30 mouse cellular contexts compared by ENCODE assay signal in genomic region chr4:119002512-119002911, GRCm38 (mm10). TPM values are rescaled to one million over a fixed set of nuclear protein-coding genes. Genes with fewer than 3 reads are reported as not detected.
DNase-seq lines count a peak whose midpoint lies in the region; ATAC-seq and TF ChIP-seq lines count a peak whose summit lies in the region.
"Had no signal": no experiment of that assay in that cellular context is flagged by ENCODE, and none has a peak within 500 bp of the region (broad histone marks: within the 10 kb centered on the region; RNA-seq: fewer than 3 reads in every experiment).

No protein-coding gene starts in this region.

- no peak overlapping the region for H3K4me2 ChIP-seq in heart, postnatal 0 days (ENCODE audit: low read depth, low read length)
- H3K4me2 ChIP-seq: embryonic facial prominence, embryonic 13.5 days; forebrain, embryonic 12.5 days; forebrain, embryonic 15.5 days; heart, embryonic 11.5 days; hindbrain, embryonic 13.5 days; intestine, embryonic 15.5 days had no signal

- H3K9me3 ChIP-seq in heart, postnatal 0 days (replicated peaks; ENCODE audit: control insufficient read depth, low read length), result no peaks in the 10 kb centered on the region
- no peaks in the 10 kb centered on the region for H3K9me3 ChIP-seq in heart, embryonic 10.5 days
- H3K9me3 ChIP-seq: embryonic facial prominence, embryonic 10.5 days; embryonic facial prominence, embryonic 13.5 days; forebrain, embryonic 12.5 days; forebrain, embryonic 15.5 days; G1E; hindbrain, embryonic 10.5 days; hindbrain, embryonic 13.5 days; intestine, embryonic 15.5 days had no signal

- no peak for TF ChIP-seq EP300 in heart, postnatal 0 days (IDR thresholded peaks at IDR 0.05; ENCODE audit: low read depth)

- DNase-seq in heart, postnatal 0 days (ENCODE audit: low spot score), result no peak
- no peak for DNase-seq in heart, embryonic 10.5 days (ENCODE audit: low spot score)
- DNase-seq in 416B (ENCODE audit: low read depth) (peak; percentile 33), A20 (ENCODE audit: low read depth, low spot score) (peak; percentile 68)
- peak; percentile 62 for DNase-seq in splenic B cell, adult 2 months (ENCODE audit: low read depth, low spot score)
- DNase-seq in cerebellum, postnatal 14 days, result no peak
- DNase-seq: adrenal gland, adult 2 months; adrenal gland, postnatal 14 days; cerebellum, adult 11 months; cerebellum, adult 2 months; cerebellum, adult 9-11 months; embryo, embryonic 11 days; gastrocnemius, postnatal 25 days; heart, adult 2 months; heart, postnatal 36 days; kidney, adult 11 months had no signal

- no peak for ATAC-seq in heart, postnatal 0 days (ENCODE audit: insufficient read depth, low read depth)
- ATAC-seq: forebrain, embryonic 15.5 days; hindbrain, embryonic 16.5 days; intestine, embryonic 15.5 days had no signal

- no peaks in the 10 kb centered on the region for H3K4me1 ChIP-seq in heart, postnatal 0 days (ENCODE audit: control insufficient read depth, insufficient read depth)
- peaks cover 30% of the 10 kb centered on the region for H3K4me1 ChIP-seq in heart, embryonic 10.5 days
- H3K4me1 ChIP-seq: embryonic facial prominence, embryonic 10.5 days; embryonic facial prominence, embryonic 13.5 days; forebrain, embryonic 12.5 days; forebrain, embryonic 15.5 days; hindbrain, embryonic 13.5 days; intestine, embryonic 15.5 days had no signal

- H3K27ac ChIP-seq in heart, postnatal 0 days (ENCODE audit: low read depth), result 0 out of 2 replicates have a peak overlapping the region, but pooled peaks have one; percentile 52
- H3K27ac ChIP-seq in heart, embryonic 10.5 days, result no peak overlapping the region
- H3K27ac ChIP-seq: embryonic facial prominence, embryonic 10.5 days; embryonic facial prominence, embryonic 13.5 days; forebrain, embryonic 12.5 days; forebrain, embryonic 15.5 days; heart, adult 2 months; hindbrain, embryonic 10.5 days; hindbrain, embryonic 13.5 days; intestine, embryonic 15.5 days had no signal

- H3K27me3 ChIP-seq in heart, postnatal 0 days (ENCODE audit: control insufficient read depth, insufficient read depth, low read length), result no peaks in the 10 kb centered on the region
- no peaks in the 10 kb centered on the region for H3K27me3 ChIP-seq in heart, embryonic 10.5 days (ENCODE audit: insufficient read depth, poor library complexity, severe bottlenecking)
- H3K27me3 ChIP-seq in splenic B cell, adult 2 months (ENCODE audit: control insufficient read depth, insufficient read depth, low read length, poor library complexity, severe bottlenecking), result no peaks in the 10 kb centered on the region
- H3K27me3 ChIP-seq: CH12.LX; embryonic facial prominence, embryonic 13.5 days; forebrain, embryonic 15.5 days; intestine, embryonic 15.5 days had no signal

- H3K4me3 ChIP-seq in heart, postnatal 0 days (ENCODE audit: low read depth, low read length), result no peak overlapping the region
- H3K4me3 ChIP-seq in heart, embryonic 10.5 days, result no peak overlapping the region
- H3K4me3 ChIP-seq: embryonic facial prominence, embryonic 10.5 days; embryonic facial prominence, embryonic 13.5 days; erythroblast, embryonic 14.5 days; forebrain, embryonic 12.5 days; forebrain, embryonic 15.5 days; heart, adult 2 months; hindbrain, embryonic 10.5 days; hindbrain, embryonic 13.5 days; intestine, embryonic 15.5 days had no signal

- no peak for TF ChIP-seq CTCF in heart, postnatal 0 days (IDR thresholded peaks at IDR 0.05; ENCODE audit: low read depth)

- no peaks in the 10 kb centered on the region for H3K36me3 ChIP-seq in heart, postnatal 0 days (replicated peaks; ENCODE audit: control insufficient read depth, insufficient read depth, low read length)
- no peaks in the 10 kb centered on the region for H3K36me3 ChIP-seq in heart, embryonic 10.5 days
- H3K36me3 ChIP-seq in splenic B cell, adult 2 months (ENCODE audit: control insufficient read depth, insufficient read depth, low read length, poor library complexity, severe bottlenecking), result no peaks in the 10 kb centered on the region
- H3K36me3 ChIP-seq: embryonic facial prominence, embryonic 10.5 days; embryonic facial prominence, embryonic 13.5 days; forebrain, embryonic 12.5 days; forebrain, embryonic 15.5 days; G1E; hindbrain, embryonic 10.5 days; hindbrain, embryonic 13.5 days; intestine, embryonic 15.5 days had no signal

- H3K9ac ChIP-seq in heart, postnatal 0 days (replicated peaks; ENCODE audit: low read depth, low read length), result no peak overlapping the region
- H3K9ac ChIP-seq: embryonic facial prominence, embryonic 13.5 days; forebrain, embryonic 12.5 days; forebrain, embryonic 15.5 days; hindbrain, embryonic 13.5 days had no signal

- WGBS in heart, postnatal 0 days, result 65% methylated on average over 3 of the region's 3 CpGs
- 70% methylated on average over 3 of the region's 3 CpGs for WGBS in heart, embryonic 10.5 days

RNA-seq across cellular contexts. Expression of gene Lao1, which starts 41.1 kb away (rescaled TPM):
- total RNA-seq in heart, postnatal 0 days (2014; rRNA removed; ENCODE audit: low replicate concordance), result not detected in 2 replicates
- 0.10 TPM in 1 of 2 replicates, not detected in the other for polyA plus RNA-seq in heart, postnatal 0 days (2015; fragmentation: Nextera tagmentation; extraction: Ambion mirVana)
- polyA plus RNA-seq in heart, embryonic 10.5 days (2016; fragmentation: Nextera tagmentation; extraction: Ambion mirVana), result not detected in 2 replicates
- total RNA-seq: adrenal gland, postnatal 4 days; G1E had no signal
- polyA plus RNA-seq: adrenal gland, adult 2 months; embryonic facial prominence, embryonic 10.5 days; embryonic facial prominence, embryonic 13.5 days; erythroblast, embryonic 14.5 days; forebrain, embryonic 12.5 days; G1E; heart, adult 2 months; heart, embryonic 11.5 days; heart, embryonic 16.5 days; hindbrain, embryonic 10.5 days; hindbrain, embryonic 13.5 days; intestine, embryonic 15.5 days had no signal

Comparison
In these comparisons a context has a peak if more than half of its experiments do, and no peak if none do; other contexts are left out.
1. DNase-seq: peak in 416B (single experiment), A20 (single experiment) and splenic B cell, adult 2 months (single experiment); none in heart, postnatal 0 days (single experiment), heart, embryonic 10.5 days (single experiment) and cerebellum, postnatal 14 days (0 of 2).